ENCODE assay signal across 15 mouse cellular contexts in genomic region chr11:32195867-32196540, GRCm38 (mm10). TPM values are rescaled to one million over a fixed set of nuclear protein-coding genes. Genes with fewer than 3 reads are reported as not detected.
DNase-seq lines count a peak whose midpoint lies in the region; ATAC-seq and TF ChIP-seq lines count a peak whose summit lies in the region.
"Had no signal": no experiment of that assay in that cellular context is flagged by ENCODE, and none has a peak within 500 bp of the region (broad histone marks: within the 10 kb centered on the region; RNA-seq: fewer than 3 reads in every experiment).

No protein-coding gene starts in this region.

- H3K4me3 ChIP-seq in midbrain, embryonic 11.5 days (ENCODE audit: low read depth, low read length) = no peak overlapping the region
- H3K4me3 ChIP-seq in midbrain, embryonic 15.5 days = no peak overlapping the region
- peak overlapping the region in 2 of 3 experiments; percentile 1 to 57 for H3K4me3 ChIP-seq in CH12.LX (replicated peaks in 1 of 3; ENCODE audit: low read depth in 2 of 3, low read length in 2 of 3, poor library complexity in 1 of 3)
- no peak overlapping the region for H3K4me3 ChIP-seq in stomach, postnatal 0 days (ENCODE audit: low read depth, low read length)

- 31% methylated on average over 11 of the region's 11 CpGs for WGBS in midbrain, embryonic 11.5 days
- 28% methylated on average over 11 of the region's 11 CpGs for WGBS in midbrain, embryonic 15.5 days
- 35% methylated on average over 11 of the region's 11 CpGs for WGBS in stomach, postnatal 0 days

- no peak overlapping the region for H3K27ac ChIP-seq in midbrain, embryonic 11.5 days (ENCODE audit: low read depth, low read length)
- H3K27ac ChIP-seq in midbrain, embryonic 15.5 days = no peak overlapping the region
- peak overlapping the region; percentile 56 for H3K27ac ChIP-seq in CH12.LX (ENCODE audit: insufficient read depth, low read depth)
- H3K27ac ChIP-seq in stomach, postnatal 0 days (replicated peaks) = no peak overlapping the region

- no peak for TF ChIP-seq RAD21 in CH12.LX (IDR thresholded peaks at IDR 0.05; ENCODE audit: low read depth, low read length)

- TF ChIP-seq EP300 in CH12.LX (IDR thresholded peaks at IDR 0.05; ENCODE audit: low read length) = no peak
- no peak for TF ChIP-seq EP300 in stomach, postnatal 0 days (optimal IDR thresholded peaks at IDR 0.05)

- dilution Hi-C loops in CH12.LX (cut with MboI; ENCODE audit: extremely low pct_ligation_motif_present, extremely low pct_unique_long_range_greater_than_20kb, low sequenced_read_pairs) = no loop called here

- H3K4me2 ChIP-seq in midbrain, embryonic 11.5 days = no peak overlapping the region
- no peak overlapping the region for H3K4me2 ChIP-seq in midbrain, embryonic 15.5 days
- no peak overlapping the region for H3K4me2 ChIP-seq in CH12.LX (ENCODE audit: insufficient read depth, low read depth, poor library complexity, severe bottlenecking)
- H3K4me2 ChIP-seq in stomach, postnatal 0 days (replicated peaks; ENCODE audit: low read depth) = no peak overlapping the region

- H3K79me2 ChIP-seq in CH12.LX (replicated peaks; ENCODE audit: control insufficient read depth, extremely low read depth, insufficient read depth, poor library complexity, severe bottlenecking) = no peaks in the 10 kb centered on the region

- no peak overlapping the region for H3K9ac ChIP-seq in midbrain, embryonic 11.5 days (ENCODE audit: low read length)
- H3K9ac ChIP-seq in midbrain, embryonic 15.5 days = no peak overlapping the region
- H3K9ac ChIP-seq in CH12.LX (ENCODE audit: insufficient read depth, low read depth) = no peak overlapping the region
- no peak overlapping the region for H3K9ac ChIP-seq in stomach, postnatal 0 days (ENCODE audit: low read length)

- in situ Hi-C loops in CH12.LX (cut with MboI; ENCODE audit: low pct_ligation_motif_present, low pct_unique_long_range_greater_than_20kb, low sequenced_read_pairs) = no loop called here

- no peak for TF ChIP-seq CTCF in CH12.LX (conservative IDR thresholded peaks at IDR 0.05 in 1 of 2, IDR thresholded peaks at IDR 0.05 in 1 of 2; ENCODE audit: low read depth in 2 of 2, low read length in 2 of 2)
- no peak for TF ChIP-seq CTCF in stomach, postnatal 0 days (IDR thresholded peaks at IDR 0.05; ENCODE audit: low read depth)

- no peak for TF ChIP-seq POLR2A in CH12.LX (IDR thresholded peaks at IDR 0.05; ENCODE audit: low read depth, low read length)

- H3K9me3 ChIP-seq in midbrain, embryonic 11.5 days (ENCODE audit: control insufficient read depth, low read length) = no peaks in the 10 kb centered on the region
- no peaks in the 10 kb centered on the region for H3K9me3 ChIP-seq in midbrain, embryonic 15.5 days
- no peaks in the 10 kb centered on the region for H3K9me3 ChIP-seq in CH12.LX (replicated peaks; ENCODE audit: low read length)
- no peaks in the 10 kb centered on the region for H3K9me3 ChIP-seq in stomach, postnatal 0 days (ENCODE audit: control insufficient read depth, low read length)

- DNase-seq in midbrain, embryonic 11.5 days (ENCODE audit: low spot score, missing footprints) = peak; percentile 69
- peak; percentile 78 for DNase-seq in CH12.LX (ENCODE audit: extremely low read depth)
- DNase-seq in stomach, postnatal 0 days (ENCODE audit: low spot score) = no peak
- DNase-seq in gastrocnemius, postnatal 10 days = no peak
- DNase-seq in cerebellum, postnatal 36 days = no peak
- DNase-seq: adrenal gland, postnatal 10 days; lung, postnatal 4 days; retina, postnatal 1 day had no signal

- no peak; the same call in 1 of the 2 replicates for ATAC-seq in midbrain, embryonic 11.5 days (ENCODE audit: low FRiP score)
- no peak for ATAC-seq in midbrain, embryonic 15.5 days (replicated peaks)
- ATAC-seq in granulocyte monocyte progenitor cell, adult 5-6 weeks (replicated peaks; ENCODE audit: poor library complexity, severe bottlenecking) = peak; percentile 39; the same call in 1 of the 2 replicates
- 0 out of 2 replicates have a peak, but pooled peaks have one; percentile 19 for ATAC-seq in stomach, postnatal 0 days (ENCODE audit: low FRiP score, low TSS enrichment)
- ATAC-seq: intestine, postnatal 0 days; Patski had no signal

- H3K4me1 ChIP-seq in midbrain, embryonic 11.5 days (ENCODE audit: control insufficient read depth, insufficient read depth, low read length) = no peaks in the 10 kb centered on the region
- no peaks in the 10 kb centered on the region for H3K4me1 ChIP-seq in midbrain, embryonic 15.5 days
- peaks cover 16 to 57% of the 10 kb centered on the region in 2 experiments for H3K4me1 ChIP-seq in CH12.LX (ENCODE audit: control insufficient read depth in 1 of 2, insufficient read depth in 2 of 2)
- H3K4me1 ChIP-seq in stomach, postnatal 0 days (replicated peaks; ENCODE audit: control insufficient read depth, insufficient read depth) = no peaks in the 10 kb centered on the region

- no peaks in the 10 kb centered on the region for H3K27me3 ChIP-seq in midbrain, embryonic 11.5 days (ENCODE audit: control insufficient read depth, insufficient read depth, low read length)
- H3K27me3 ChIP-seq in midbrain, embryonic 15.5 days (replicated peaks) = no peaks in the 10 kb centered on the region
- no peaks in the 10 kb centered on the region for H3K27me3 ChIP-seq in CH12.LX (replicated peaks)
- H3K27me3 ChIP-seq in stomach, postnatal 0 days (ENCODE audit: control insufficient read depth, insufficient read depth, low read length) = no peaks in the 10 kb centered on the region

- no peaks in the 10 kb centered on the region for H3K36me3 ChIP-seq in midbrain, embryonic 11.5 days (ENCODE audit: control insufficient read depth, insufficient read depth, low read length)
- H3K36me3 ChIP-seq in midbrain, embryonic 15.5 days (replicated peaks) = no peaks in the 10 kb centered on the region
- peaks cover 3 to 43% of the 10 kb centered on the region in 2 experiments for H3K36me3 ChIP-seq in CH12.LX (replicated peaks in 1 of 2; ENCODE audit: control insufficient read depth in 1 of 2, insufficient read depth in 1 of 2, low read length in 1 of 2)
- no peaks in the 10 kb centered on the region for H3K36me3 ChIP-seq in stomach, postnatal 0 days (ENCODE audit: control insufficient read depth, insufficient read depth, low read length)

TF ChIP-seq in CH12.LX, 34 proteins besides CTCF, POLR2A, EP300 and RAD21 (continues in another document):
- TF ChIP-seq MYC (IDR thresholded peaks at IDR 0.05; ENCODE audit: low read depth, low read length) = peak; percentile 60; the same call in 1 of the 2 replicates
- no peak for TF ChIP-seq ZC3H11A (IDR thresholded peaks at IDR 0.05; ENCODE audit: low read depth, low read length)
- no peak for TF ChIP-seq KAT2A (IDR thresholded peaks at IDR 0.05; ENCODE audit: insufficient replicate concordance, low read length)
- TF ChIP-seq ZKSCAN1 (IDR thresholded peaks at IDR 0.05; ENCODE audit: borderline replicate concordance, low read depth, low read length) = no peak
- TF ChIP-seq NELFE (IDR thresholded peaks at IDR 0.05; ENCODE audit: low read depth, low read length) = peak; percentile 17; the same call in 1 of the 2 replicates
- TF ChIP-seq SIN3A (IDR thresholded peaks at IDR 0.05; ENCODE audit: low read length) = no peak

RNA-seq across cellular contexts. Expression of gene Il9r, which starts 4.1 kb away (rescaled TPM):
- polyA plus RNA-seq in midbrain, embryonic 11.5 days (2014; fragmentation: Nextera tagmentation; extraction: Ambion mirVana) = not detected in 2 replicates
- polyA plus RNA-seq in midbrain, embryonic 15.5 days (2015; fragmentation: Nextera tagmentation; extraction: Ambion mirVana) = not detected in 2 replicates
- total RNA-seq in CH12.LX (2012; rRNA removed) (16.8 and 20.0 TPM in 2 replicates), CH12.LX (2014; rRNA removed) (51.6 and 52.1 TPM in 2 replicates)
- polyA plus RNA-seq in CH12.LX (2012; ENCODE audit: insufficient read length, low read depth) = 45.3 and 47.5 TPM in 2 replicates
- total RNA-seq in granulocyte monocyte progenitor cell, adult 5-6 weeks (2014; fragmentation: Nextera tagmentation) = not detected in 2 replicates
- not detected in 2 replicates for total RNA-seq in granulocyte monocyte progenitor cell, adult 5-6 weeks (2017)
- polyA plus RNA-seq in stomach, postnatal 0 days (2015; fragmentation: Nextera tagmentation; extraction: Ambion mirVana) = 0.02 TPM in 1 of 2 replicates, not detected in the other
- not detected for total RNA-seq in gastrocnemius, postnatal 10 days (2021)
- total RNA-seq: left cerebral cortex, adult 8-10 months; liver, adult 2 months had no signal
- polyA plus RNA-seq: heart, embryonic 14.5 days; intestine, postnatal 0 days; Patski had no signal

RNA-seq across cellular contexts. Expression of gene Snrnp25, which starts 9.2 kb away (rescaled TPM):
- 77.0 and 87.0 TPM in 2 replicates for polyA plus RNA-seq in midbrain, embryonic 11.5 days (2014; fragmentation: Nextera tagmentation; extraction: Ambion mirVana)
- 40.4 and 48.3 TPM in 2 replicates for polyA plus RNA-seq in midbrain, embryonic 15.5 days (2015; fragmentation: Nextera tagmentation; extraction: Ambion mirVana)
- total RNA-seq in CH12.LX (2012; rRNA removed) (113 and 123 TPM in 2 replicates), CH12.LX (2014; rRNA removed) (162 and 208 TPM in 2 replicates)
- 106 and 131 TPM in 2 replicates for polyA plus RNA-seq in CH12.LX (2012; ENCODE audit: insufficient read length, low read depth)
- total RNA-seq in granulocyte monocyte progenitor cell, adult 5-6 weeks (2014; fragmentation: Nextera tagmentation) = 50.3 and 58.3 TPM in 2 replicates
- total RNA-seq in granulocyte monocyte progenitor cell, adult 5-6 weeks (2017) = 75.1 and 78.0 TPM in 2 replicates
- 50.5 and 54.3 TPM in 2 replicates for polyA plus RNA-seq in stomach, postnatal 0 days (2015; fragmentation: Nextera tagmentation; extraction: Ambion mirVana)
- 1 to 10 TPM; 7.6 to 8.6 TPM for total RNA-seq in gastrocnemius, postnatal 10 days (2021)

RNA-seq across cellular contexts. Expression of gene Rhbdf1, which starts 26.1 kb away (rescaled TPM):
- polyA plus RNA-seq in midbrain, embryonic 11.5 days (2014; fragmentation: Nextera tagmentation; extraction: Ambion mirVana) = 13.2 and 14.1 TPM in 2 replicates
- 21.3 and 23.8 TPM in 2 replicates for polyA plus RNA-seq in midbrain, embryonic 15.5 days (2015; fragmentation: Nextera tagmentation; extraction: Ambion mirVana)
- 30.1 and 37.6 TPM in 2 replicates for total RNA-seq in CH12.LX (2012; rRNA removed)
- 24.7 TPM in 2 replicates for total RNA-seq in CH12.LX (2014; rRNA removed)
- polyA plus RNA-seq in CH12.LX (2012; ENCODE audit: insufficient read length, low read depth) = 27.2 and 34.2 TPM in 2 replicates
- total RNA-seq in granulocyte monocyte progenitor cell, adult 5-6 weeks (2014; fragmentation: Nextera tagmentation) = 0.26 TPM in 1 of 2 replicates, not detected in the other
- total RNA-seq in granulocyte monocyte progenitor cell, adult 5-6 weeks (2017) = 1.0 TPM in 1 of 2 replicates, not detected in the other
- 35.8 and 38.5 TPM in 2 replicates for polyA plus RNA-seq in stomach, postnatal 0 days (2015; fragmentation: Nextera tagmentation; extraction: Ambion mirVana)
- 10 to 100 TPM; 26.3 to 35.3 TPM for total RNA-seq in gastrocnemius, postnatal 10 days (2021)

RNA-seq across cellular contexts. Expression of gene Mpg, which starts 30.3 kb away (rescaled TPM):
- polyA plus RNA-seq in midbrain, embryonic 11.5 days (2014; fragmentation: Nextera tagmentation; extraction: Ambion mirVana) = 24.8 and 27.2 TPM in 2 replicates
- polyA plus RNA-seq in midbrain, embryonic 15.5 days (2015; fragmentation: Nextera tagmentation; extraction: Ambion mirVana) = 41.2 and 44.1 TPM in 2 replicates
- 40.3 and 41.9 TPM in 2 replicates for total RNA-seq in CH12.LX (2012; rRNA removed)
- total RNA-seq in CH12.LX (2014; rRNA removed) = 36.2 and 39.1 TPM in 2 replicates
- polyA plus RNA-seq in CH12.LX (2012; ENCODE audit: insufficient read length, low read depth) = 39.6 and 41.5 TPM in 2 replicates
- 11.6 and 12.9 TPM in 2 replicates for total RNA-seq in granulocyte monocyte progenitor cell, adult 5-6 weeks (2014; fragmentation: Nextera tagmentation)
- total RNA-seq in granulocyte monocyte progenitor cell, adult 5-6 weeks (2017) = 4.4 and 5.7 TPM in 2 replicates
- 19.9 and 22.1 TPM in 2 replicates for polyA plus RNA-seq in stomach, postnatal 0 days (2015; fragmentation: Nextera tagmentation; extraction: Ambion mirVana)
- 10 to 100 TPM; 11.2 to 14.3 TPM for total RNA-seq in gastrocnemius, postnatal 10 days (2021)

Comparison
In these comparisons a context has a peak if more than half of its experiments do, and no peak if none do; other contexts are left out.
1. ATAC-seq: peak in granulocyte monocyte progenitor cell, adult 5-6 weeks (single experiment) and stomach, postnatal 0 days (single experiment); none in midbrain, embryonic 11.5 days (single experiment) and midbrain, embryonic 15.5 days (single experiment).
2. DNase-seq: peak in midbrain, embryonic 11.5 days (single experiment) and CH12.LX (single experiment); none in stomach, postnatal 0 days (single experiment), gastrocnemius, postnatal 10 days (single experiment) and cerebellum, postnatal 36 days (0 of 2).
3. H3K4me3 ChIP-seq: peak in CH12.LX (2 of 3); none in midbrain, embryonic 11.5 days (single experiment), midbrain, embryonic 15.5 days (single experiment) and stomach, postnatal 0 days (single experiment).
4. RNA of gene Il9r, which starts 4.1 kb away (polyA plus RNA-seq): 45.3 to 47.5 TPM in CH12.LX; 0.02 TPM in stomach, postnatal 0 days, not detected in midbrain, embryonic 11.5 days and not detected in midbrain, embryonic 15.5 days; every median in the first group is over 10 times any median in the second.